Mouse (Mus musculus) liver, embryonic 13.5 days (tissue): ENCODE measurements around the gene Gm3164. TPM values are rescaled to one million over a fixed set of nuclear protein-coding genes. Genes with fewer than 3 reads are reported as not detected.
"Not testable (repeated sequence)": the region's sequence is repeated elsewhere in the genome, so short reads cannot be mapped to it uniquely, and the experiment has no call there.

Experiments used
- ATAC-seq: fragments of 200-750 bp; cut with Nextera tagmentation; 2 replicates; pipeline ENCODE4 v1.8.0; 2017; ENCODE audit warnings: low read depth, mild to moderate bottlenecking, moderate number of reproducible peaks, moderate library complexity
- DNase-seq: peaks from one replicate; pipeline ENCODE4 v3.0.0; 2022
- H3K27ac ChIP-seq: fragments of 300-500 bp; sonication (generic); 2 replicates; pipeline ENCODE4 v1.5.1; 2015; ENCODE audit warnings: moderate library complexity, mild to moderate bottlenecking, inconsistent platforms
- H3K27me3 ChIP-seq: fragments of 300-500 bp; sonication (generic); 2 replicates; pipeline ENCODE4 v1.6.1; 2015; ENCODE audit warnings: mild to moderate bottlenecking, inconsistent platforms
- H3K36me3 ChIP-seq: fragments of 300-500 bp; sonication (generic); 2 replicates; pipeline ENCODE4 v1.6.1; 2015; ENCODE audit warnings: mild to moderate bottlenecking, inconsistent platforms
- H3K4me1 ChIP-seq: fragments of 300-500 bp; sonication (generic); replicated peaks from 2 replicates; pipeline ENCODE4 v1.6.1; 2015; ENCODE audit warnings: inconsistent platforms
- H3K4me2 ChIP-seq: fragments of 300-500 bp; sonication (generic); 2 replicates; pipeline ENCODE4 v1.6.1; 2015; ENCODE audit warnings: inconsistent platforms, mild to moderate bottlenecking, moderate library complexity
- H3K4me3 ChIP-seq: fragments of 300-500 bp; sonication (generic); replicated peaks from 2 replicates; pipeline ENCODE4 v1.5.1; 2015; ENCODE audit warnings: mild to moderate bottlenecking, inconsistent platforms
- H3K9ac ChIP-seq: fragments of 300-500 bp; sonication (generic); 2 replicates; pipeline ENCODE4 v1.6.1; 2015; ENCODE audit warnings: mild to moderate bottlenecking, inconsistent platforms
- H3K9me3 ChIP-seq: fragments of 300-500 bp; sonication (generic); replicated peaks from 2 replicates; pipeline ENCODE4 v1.6.1; 2016; ENCODE audit warnings: inconsistent platforms
- WGBS: fragments of 180-500 bp; shearing (Covaris S2); methylation state at CpG from one replicate; pipeline ENCODE4 v1.1.7; 2015; ENCODE audit not compliant: insufficient replicate concordance; 5-methylcytosine and 5-hydroxymethylcytosine counted together
- polyA plus RNA-seq: library from polyadenylated mRNA; unstranded; fragments of >200 nt; fragmentation: Nextera tagmentation; extraction: Ambion mirVana; gene quantifications from 2 replicates; pipeline ENCODE4 v1.2.1, GENCODE M21; 2015

Gene Gm3164
- polyA plus RNA-seq: not detected in 2 replicates

DNA sequence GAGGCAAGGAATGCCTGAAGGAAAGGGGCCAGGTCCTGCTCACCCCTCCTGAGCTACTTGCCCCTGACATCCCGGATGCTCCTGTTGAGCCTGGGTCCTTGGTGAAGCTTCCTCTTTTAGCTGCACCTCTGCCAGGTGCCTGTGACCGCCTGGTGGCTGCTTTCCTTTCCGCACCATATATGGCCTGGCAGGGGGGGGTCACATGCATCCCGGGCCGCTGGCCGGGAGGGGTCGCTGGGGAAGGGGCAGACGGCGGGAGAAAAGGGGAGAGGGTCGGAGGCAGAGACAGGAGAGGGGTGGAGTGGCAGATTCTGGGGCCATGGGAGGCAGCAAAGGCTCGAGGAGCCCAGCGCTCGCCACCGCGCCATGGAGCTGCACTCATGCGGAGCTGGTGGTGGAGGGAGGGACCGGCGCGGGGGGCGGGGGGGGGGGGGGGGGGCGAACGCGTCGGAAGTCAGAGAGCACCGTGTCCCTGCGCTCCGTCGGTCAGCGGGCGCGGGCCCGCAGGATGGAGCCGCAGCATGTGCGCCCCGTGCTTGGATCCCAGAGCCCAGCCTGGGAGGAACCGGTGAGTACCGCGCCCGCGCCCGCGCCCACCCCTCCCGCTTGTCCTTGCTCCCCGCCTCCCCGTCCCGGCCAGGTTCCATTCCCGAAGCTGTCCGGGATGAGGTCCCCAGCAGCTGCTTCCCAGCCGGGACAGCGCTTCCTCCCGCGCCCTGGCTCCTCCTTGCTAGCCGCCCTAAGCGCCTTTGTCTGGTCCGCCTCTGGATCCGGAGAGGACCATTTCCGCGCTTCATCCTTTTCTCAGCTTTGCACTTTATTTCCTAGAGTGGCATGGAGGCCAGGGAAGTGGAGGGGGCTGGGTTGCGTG lies at the start of gene Gm3164:
Gene Gm3164 (plus strand): TSS at position 484 of the 871 bp plus-strand sequence.
- H3K9me3 ChIP-seq, H3K9ac ChIP-seq, DNase-seq, H3K36me3 ChIP-seq, ATAC-seq, H3K4me1 ChIP-seq, H3K27ac ChIP-seq, H3K4me3 ChIP-seq, H3K27me3 ChIP-seq: not testable (repeated sequence)
- 2% methylated on average over 27 of the region's 59 CpGs for WGBS
- H3K4me2 ChIP-seq: peak within 1 kb of the TSS; percentile 30; the same call in 1 of the 2 replicates

DNA sequence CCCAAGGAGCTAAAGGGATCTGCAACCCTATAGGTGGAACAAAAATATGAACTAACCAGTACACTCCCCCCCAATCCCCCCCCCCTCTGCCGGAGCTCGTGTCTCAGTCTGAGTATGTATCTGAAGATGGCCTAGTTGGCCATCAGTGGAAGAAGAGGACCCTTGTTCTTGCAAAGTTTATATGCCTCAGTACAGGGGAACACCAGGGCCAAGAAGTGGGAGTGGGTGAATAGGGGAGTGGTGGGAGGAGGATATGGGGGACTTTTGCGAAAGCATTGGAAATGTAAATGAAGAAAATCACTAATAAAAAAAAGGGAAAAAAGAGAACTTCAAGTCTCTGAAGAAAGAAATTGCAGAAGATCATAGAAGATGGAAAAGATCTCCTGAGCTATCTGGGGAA lies 46.3 kb upstream of the Gm3164 start:
- H3K27me3 ChIP-seq, H3K4me2 ChIP-seq, H3K27ac ChIP-seq, H3K9me3 ChIP-seq, DNase-seq, H3K4me1 ChIP-seq, H3K4me3 ChIP-seq, ATAC-seq, H3K36me3 ChIP-seq, H3K9ac ChIP-seq: not testable (repeated sequence)
- 78% methylated on average over 3 of the region's 3 CpGs for WGBS

DNA sequence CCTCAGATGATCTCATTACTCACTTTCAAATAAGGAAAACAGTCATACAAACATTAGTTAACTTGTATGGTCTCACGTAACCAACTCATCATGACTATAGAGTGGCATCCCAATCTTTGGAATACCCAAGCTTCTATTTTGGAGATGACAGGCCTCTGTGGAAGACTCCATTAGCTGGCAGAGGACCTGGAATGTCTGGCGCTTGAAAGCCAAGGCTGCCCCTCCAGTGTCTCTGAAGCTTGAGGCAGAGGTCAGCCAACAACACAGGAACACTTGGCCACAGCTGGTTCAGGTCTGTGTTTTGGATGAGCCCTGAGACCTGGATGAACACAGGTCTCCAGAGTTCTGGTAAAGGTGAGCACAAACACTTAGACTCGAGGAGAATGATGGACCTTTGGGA lies 45.6 kb upstream of the Gm3164 start:
- H3K36me3 ChIP-seq, H3K27ac ChIP-seq, H3K4me3 ChIP-seq, H3K27me3 ChIP-seq, DNase-seq, H3K4me1 ChIP-seq, H3K4me2 ChIP-seq, ATAC-seq, H3K9ac ChIP-seq, H3K9me3 ChIP-seq: not testable (repeated sequence)
- WGBS: 53% methylated on average over 3 of the region's 3 CpGs

DNA sequence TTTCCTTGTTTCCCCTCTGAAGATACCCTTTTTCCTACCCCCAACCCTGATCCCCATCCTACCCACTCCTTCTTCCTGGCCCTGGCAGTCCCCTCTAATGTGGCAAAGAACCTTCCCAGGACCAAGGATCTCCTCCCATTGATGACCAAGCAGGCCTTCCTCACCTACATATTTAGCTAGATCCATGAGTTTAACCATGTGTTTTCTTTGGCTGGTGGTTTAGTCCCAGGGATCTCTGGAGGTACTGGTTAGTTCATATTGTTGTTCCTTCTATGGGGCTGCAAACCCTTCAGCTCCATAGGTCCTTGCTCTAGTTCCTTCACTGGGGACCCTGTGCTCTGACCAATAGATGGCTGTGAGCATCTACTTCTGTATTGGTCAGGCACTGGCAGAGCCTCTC lies 37.4 kb upstream of the Gm3164 start:
- H3K4me3 ChIP-seq, H3K9ac ChIP-seq, H3K4me2 ChIP-seq, H3K9me3 ChIP-seq, ATAC-seq, H3K27me3 ChIP-seq, H3K4me1 ChIP-seq, H3K36me3 ChIP-seq, DNase-seq, H3K27ac ChIP-seq: not testable (repeated sequence)

DNA sequence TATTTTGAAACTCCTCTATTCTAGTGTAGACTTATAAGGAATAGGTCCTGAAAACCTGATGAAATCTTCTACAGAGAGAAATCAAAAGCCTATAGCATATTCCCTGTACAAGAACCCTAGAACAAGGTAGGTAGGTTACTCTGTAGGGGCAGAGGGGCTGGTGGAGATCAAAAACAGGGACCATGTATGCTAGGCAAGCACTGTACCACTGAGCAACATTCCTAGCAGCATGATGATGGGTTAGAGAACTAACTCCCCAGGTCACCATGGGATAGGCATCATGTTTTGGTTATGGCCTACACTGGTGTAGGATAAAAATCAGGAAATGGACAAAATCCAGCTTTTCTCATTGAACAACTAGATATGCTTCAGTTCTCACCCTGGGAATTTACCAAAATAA lies 29.6 kb upstream of the Gm3164 start:
- not testable (repeated sequence) for H3K27me3 ChIP-seq, H3K9me3 ChIP-seq, H3K36me3 ChIP-seq, H3K4me3 ChIP-seq, H3K27ac ChIP-seq, ATAC-seq, H3K9ac ChIP-seq, H3K4me1 ChIP-seq, DNase-seq, H3K4me2 ChIP-seq

DNA sequence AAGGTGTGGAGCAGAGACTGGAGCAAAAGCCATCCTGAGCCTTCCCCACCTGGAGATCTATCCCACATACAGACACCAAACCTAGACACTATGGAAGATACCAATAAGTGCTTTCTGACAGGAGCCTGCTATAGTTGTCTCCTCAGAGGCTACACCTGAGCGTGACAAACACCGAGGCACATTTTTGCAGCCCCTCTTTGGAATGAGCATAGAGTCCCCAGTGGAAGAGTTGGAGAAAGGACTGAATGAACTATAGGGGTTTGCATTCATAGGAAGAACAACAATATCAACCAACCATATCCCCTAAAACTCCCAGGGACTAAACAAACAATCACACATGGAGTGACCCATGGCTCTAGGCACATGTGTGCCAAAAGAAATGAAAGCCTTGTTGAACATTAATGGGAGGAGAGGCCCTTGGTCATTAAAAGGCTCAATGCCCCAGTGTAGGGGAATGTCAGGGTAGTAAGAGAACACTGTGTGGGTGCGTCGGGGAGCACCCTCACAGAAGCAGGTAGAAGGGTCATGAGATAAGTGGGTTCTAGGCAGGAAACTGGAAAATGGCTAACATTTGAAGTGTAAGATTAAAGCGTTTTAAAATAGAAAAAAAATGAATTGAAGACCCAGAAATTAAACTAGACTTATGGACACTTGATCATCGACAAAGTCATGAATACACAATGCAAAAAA lies 22.3 kb upstream of the Gm3164 start:
- ATAC-seq, H3K36me3 ChIP-seq, H3K4me2 ChIP-seq, DNase-seq, H3K4me3 ChIP-seq, H3K9me3 ChIP-seq, H3K27me3 ChIP-seq, H3K9ac ChIP-seq, H3K27ac ChIP-seq, H3K4me1 ChIP-seq: not testable (repeated sequence)
- WGBS: 67% methylated on average over 2 of the region's 6 CpGs

DNA sequence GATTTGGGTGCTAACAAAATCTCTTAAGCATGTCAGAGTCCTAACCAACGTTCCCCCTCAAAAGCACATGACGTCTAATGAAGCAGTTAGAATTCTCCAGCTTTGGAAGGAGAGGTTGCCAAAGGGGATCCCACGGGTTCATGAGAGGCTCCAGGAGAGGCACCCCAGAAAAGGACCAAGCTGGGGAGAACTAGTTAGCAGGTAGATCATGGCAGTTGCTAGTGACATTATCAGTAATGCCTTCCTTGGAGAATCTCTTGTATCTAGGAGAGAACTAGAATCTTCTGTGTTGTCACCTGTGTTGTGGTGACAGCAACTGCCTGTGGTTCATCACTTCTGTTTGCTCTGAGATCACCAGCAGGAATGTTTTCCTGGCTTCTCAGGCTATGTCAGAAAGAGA lies 18.0 kb upstream of the Gm3164 start, which contains the start of gene Gm3159:
Gene Gm3159 (plus strand): TSS at position 301 of the 400 bp plus-strand sequence.
- H3K4me3 ChIP-seq, H3K27ac ChIP-seq, H3K9ac ChIP-seq, DNase-seq, H3K4me2 ChIP-seq, H3K9me3 ChIP-seq, ATAC-seq, H3K4me1 ChIP-seq, H3K36me3 ChIP-seq, H3K27me3 ChIP-seq: not testable (repeated sequence)
- 43% methylated on average over 2 of the region's 3 CpGs for WGBS

DNA sequence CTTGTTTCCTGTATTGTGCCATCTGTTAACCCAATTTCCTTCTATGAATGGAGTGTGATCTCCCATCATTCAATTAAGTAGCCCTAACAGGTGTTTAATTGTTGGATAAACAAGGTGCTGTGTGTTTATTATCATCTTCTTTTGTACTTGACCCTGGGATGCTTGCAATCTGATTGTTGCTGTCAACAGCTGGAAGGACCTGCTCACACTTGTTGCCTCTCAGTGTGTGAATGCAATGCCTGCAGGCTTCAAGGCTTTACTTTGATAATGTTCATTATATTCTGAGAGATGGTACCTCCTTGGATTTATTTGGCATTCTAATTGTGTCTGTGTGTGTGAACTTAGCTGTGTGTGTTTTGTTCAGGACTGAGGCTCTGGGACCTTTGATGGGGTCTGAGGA lies 16.6 kb upstream of the Gm3164 start:
- H3K9me3 ChIP-seq, H3K4me2 ChIP-seq, DNase-seq, H3K4me3 ChIP-seq, H3K27me3 ChIP-seq, H3K4me1 ChIP-seq, H3K36me3 ChIP-seq, ATAC-seq, H3K9ac ChIP-seq, H3K27ac ChIP-seq: not testable (repeated sequence)

DNA sequence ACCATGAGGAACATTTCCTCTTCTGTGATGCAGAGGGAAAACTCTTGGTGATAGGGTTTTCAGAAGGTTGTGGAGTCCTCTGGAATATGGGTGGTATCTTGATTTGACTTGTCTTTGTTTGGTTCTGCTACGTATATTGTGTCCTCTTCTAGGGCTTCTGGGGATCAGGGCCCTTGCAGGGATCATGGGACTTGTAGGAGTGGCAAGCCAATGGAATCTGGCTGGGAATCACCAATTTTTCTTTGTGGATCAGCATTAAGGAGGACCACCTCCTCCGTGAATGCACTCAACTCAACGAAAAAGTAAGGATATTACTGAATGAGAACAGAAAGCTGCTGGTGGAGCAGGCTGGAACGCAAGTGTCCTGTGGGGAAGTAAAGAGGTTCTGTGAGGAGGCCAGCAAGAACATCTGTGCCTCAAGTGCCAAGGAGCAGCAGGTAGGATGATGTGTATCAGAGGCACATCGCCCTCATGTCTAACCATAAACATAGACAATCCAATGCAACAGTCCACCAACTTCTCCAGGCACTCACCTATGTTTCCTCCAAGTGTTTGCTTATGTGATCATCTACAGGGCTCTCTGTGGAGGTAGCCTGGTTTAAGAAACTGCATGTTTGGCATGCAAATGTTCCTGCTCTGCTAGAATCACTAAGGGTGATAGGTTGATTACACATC lies 15.0 kb upstream of the Gm3164 start:
- not testable (repeated sequence) for H3K9me3 ChIP-seq, H3K4me2 ChIP-seq, H3K27me3 ChIP-seq, H3K4me3 ChIP-seq, H3K9ac ChIP-seq, DNase-seq, H3K36me3 ChIP-seq, ATAC-seq, H3K27ac ChIP-seq, H3K4me1 ChIP-seq
- 62% methylated on average over 5 of the region's 5 CpGs for whole genome bisulfite sequencing

DNA sequence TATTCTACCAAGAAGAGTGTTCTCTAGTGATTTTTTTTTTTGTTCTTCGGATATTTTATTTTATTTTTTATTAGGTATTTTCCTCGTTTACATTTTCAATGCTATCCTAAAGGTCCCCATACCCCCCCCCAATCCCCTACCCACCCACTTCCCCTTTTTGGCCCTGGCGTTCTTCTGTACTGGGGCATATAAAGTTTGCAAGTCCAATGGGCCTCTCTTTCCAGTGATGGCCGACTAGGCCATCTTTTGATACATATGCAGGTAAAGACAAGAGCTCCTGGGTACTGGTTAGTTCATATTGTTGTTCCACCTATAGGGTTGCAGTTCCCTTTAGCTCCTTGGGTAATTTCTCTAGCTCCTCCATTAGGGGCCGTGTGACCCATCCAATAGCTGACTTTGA lies 14.0 kb upstream of the Gm3164 start:
- 55% methylated on average over 5 of the region's 5 CpGs for WGBS

DNA sequence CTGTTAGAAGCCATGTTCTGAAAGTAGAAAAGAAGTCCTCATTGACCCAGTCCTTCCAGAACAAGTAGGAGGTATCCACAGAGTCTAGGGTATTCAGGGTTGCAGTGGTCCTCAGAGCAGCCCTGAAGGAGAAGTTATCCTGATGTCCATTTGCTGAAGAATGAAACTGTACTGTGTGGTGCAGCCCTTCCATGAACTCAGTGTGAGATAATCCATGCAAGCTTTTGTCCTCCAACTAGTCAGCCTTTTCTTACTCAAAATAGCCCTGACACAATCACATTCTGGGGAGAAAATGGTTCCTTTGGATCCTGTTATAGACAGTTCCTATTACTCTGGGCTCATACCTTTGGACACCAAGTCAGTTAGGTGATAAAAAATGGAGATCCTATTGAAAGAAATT lies 11.4 kb upstream of the Gm3164 start:
- not testable (repeated sequence) for H3K27me3 ChIP-seq, H3K4me3 ChIP-seq, H3K9me3 ChIP-seq, H3K4me2 ChIP-seq, ATAC-seq, DNase-seq, H3K9ac ChIP-seq, H3K27ac ChIP-seq, H3K4me1 ChIP-seq, H3K36me3 ChIP-seq

More for the DNA sequence above, 14.0 kb upstream of the Gm3164 start:
- DNase-seq, H3K27me3 ChIP-seq, H3K4me2 ChIP-seq, H3K9me3 ChIP-seq, H3K4me3 ChIP-seq, H3K9ac ChIP-seq, H3K27ac ChIP-seq, H3K36me3 ChIP-seq, H3K4me1 ChIP-seq, ATAC-seq: not testable (repeated sequence)
